Mouse (Mus musculus) heart, adult 2 months (tissue): ENCODE measurements around the gene Lamc1. TPM values are rescaled to one million over a fixed set of nuclear protein-coding genes. Genes with fewer than 3 reads are reported as not detected.

Experiments used
- DNase-seq, 2 experiments: peaks; one replicate each; pipeline ENCODE4 v3.0.0; 2021
- H3K27ac ChIP-seq: fragments of 200-600 bp; 2 replicates; pipeline ENCODE4 v1.8.1; 2022
- H3K27me3 ChIP-seq: fragments of 200-500 bp; 2 replicates; pipeline ENCODE4 v1.6.1; 2012; ENCODE audit warnings: mild to moderate bottlenecking, low read length, inconsistent platforms, mixed read lengths; ENCODE audit not compliant: control insufficient read depth, insufficient read depth
- H3K36me3 ChIP-seq: fragments of 200-500 bp; 2 replicates; pipeline ENCODE4 v1.6.1; 2012; ENCODE audit warnings: low read length, inconsistent platforms; ENCODE audit not compliant: control insufficient read depth, insufficient read depth
- H3K4me1 ChIP-seq: fragments of 200-500 bp; 2 replicates; pipeline ENCODE4 v1.6.1; 2011; ENCODE audit warnings: low read length; ENCODE audit not compliant: control insufficient read depth, insufficient read depth
- H3K4me3 ChIP-seq: fragments of 200-600 bp; 2 replicates; pipeline ENCODE4 v1.8.1; 2022
- H3K79me2 ChIP-seq: fragments of 200-500 bp; replicated peaks from 2 replicates; pipeline ENCODE4 v1.6.1; 2012; ENCODE audit warnings: mild to moderate bottlenecking, inconsistent platforms, low read length, moderate library complexity, mixed read lengths; ENCODE audit not compliant: control insufficient read depth, insufficient read depth
- H3K9ac ChIP-seq: fragments of 200-500 bp; 2 replicates; pipeline ENCODE4 v1.6.1; 2012; ENCODE audit warnings: low read depth, mild to moderate bottlenecking, control low read depth, inconsistent platforms, low read length, mixed read lengths
- CTCF ChIP-seq: fragments of 200-600 bp; IDR thresholded peaks from 2 replicates; pipeline ENCODE4 v1.8.1; 2022; ENCODE audit warnings: antibody characterized with exemption, mild to moderate bottlenecking, moderate library complexity
- EP300 ChIP-seq: fragments of 200-500 bp; IDR thresholded peaks from 2 replicates; pipeline ENCODE4 v1.6.1; 2011; ENCODE audit warnings: low read depth, low read length, control low read depth; ENCODE audit not compliant: insufficient read depth
- POLR2A ChIP-seq: fragments of 200-500 bp; IDR thresholded peaks from 2 replicates; pipeline ENCODE4 v1.6.1; 2011; ENCODE audit warnings: mild to moderate bottlenecking, low read depth, low read length, control low read depth; ENCODE audit not compliant: insufficient read depth
- WGBS: fragments of 180-500 bp; shearing (Covaris S2); methylation state at CpG from one replicate; pipeline ENCODE4 v1.1.7; 2018; 5-methylcytosine and 5-hydroxymethylcytosine counted together
- intact Hi-C: fragments of 180-260 bp; cut with DNase I; formaldehyde crosslinking; loops from one replicate; pipeline ENCODE4 v1.15.1; 2025
- polyA plus RNA-seq: library from polyadenylated mRNA; depleted of rRNA; stranded (reverse); fragments of >200 nt; gene quantifications from 2 replicates; pipeline ENCODE4 v1.2.3, GENCODE M21; 2012
- total RNA-seq, 2 experiments: library from RNA; stranded (reverse); gene quantifications; 2 replicates each; pipeline ENCODE4 v1.2.3; 2021

Lamc1 gene
- total and polyA plus RNA-seq, 3 experiments, result 103 to 116 (median 111) TPM

DNA sequence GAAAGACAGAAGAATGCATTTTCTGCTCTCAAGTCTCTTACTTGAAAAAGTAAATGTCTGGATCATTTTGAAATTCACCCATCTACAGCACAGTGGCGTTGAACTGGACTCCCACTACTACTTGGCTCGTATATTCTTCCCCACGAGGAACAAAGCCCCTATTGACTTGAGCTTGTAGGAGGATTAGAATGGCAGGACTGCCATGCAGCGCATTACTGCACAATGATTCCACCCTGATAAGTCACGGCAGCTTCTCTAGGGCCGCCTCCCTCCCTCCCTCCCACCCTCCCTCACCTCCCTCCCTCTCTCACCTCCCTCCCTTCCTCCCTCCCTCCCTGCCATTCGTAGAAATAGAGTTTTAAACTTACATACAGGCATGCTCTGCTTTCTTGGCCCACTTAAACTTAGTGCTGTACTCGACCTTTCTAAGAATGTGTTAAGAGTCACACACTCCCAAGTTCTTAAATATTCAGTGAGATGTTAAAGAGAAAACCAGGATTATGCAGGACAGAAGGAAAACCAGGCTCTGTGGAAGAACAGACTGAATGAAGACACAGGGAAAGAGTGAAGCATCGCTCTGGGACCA lies 54.5 kb downstream of the Lamc1 start:
- no peak overlapping the region for H3K9ac ChIP-seq
- intact Hi-C loops, result no loop called here
- H3K36me3 ChIP-seq, result peaks cover 34% of the 10 kb centered on the region
- H3K79me2 ChIP-seq, result peaks cover 19% of the 10 kb centered on the region
- H3K27me3 ChIP-seq, result no peaks in the 10 kb centered on the region
- no peak for DNase-seq
- no peak for TF ChIP-seq EP300
- TF ChIP-seq POLR2A, result no peak
- WGBS, result 48% methylated on average over 9 of the region's 9 CpGs
- no peak overlapping the region; the same call in 1 of the 2 replicates for H3K27ac ChIP-seq
- no peak overlapping the region for H3K4me3 ChIP-seq
- H3K4me1 ChIP-seq, result peaks cover 31% of the 10 kb centered on the region

DNA sequence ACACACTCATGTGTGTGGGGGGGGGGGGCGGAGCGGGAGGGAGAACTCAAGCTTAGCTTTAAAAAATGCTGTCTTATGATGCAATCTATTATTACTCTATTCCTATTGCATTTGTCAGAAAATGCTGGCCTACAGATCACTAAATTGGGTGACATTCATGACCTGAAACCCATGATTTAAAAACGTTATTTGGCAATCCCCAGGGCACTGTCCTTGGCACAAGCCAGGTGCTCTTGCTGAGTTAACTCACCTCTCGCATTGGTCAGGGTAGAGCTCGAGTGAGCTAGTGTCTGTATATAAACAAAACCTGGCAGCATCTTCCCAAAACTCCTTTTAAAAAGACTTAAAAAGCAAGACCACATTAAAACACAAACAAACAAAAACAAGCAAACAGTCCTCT lies 57.1 kb downstream of the Lamc1 start:
- TF ChIP-seq CTCF (no peak), POLR2A (no peak), EP300 (no peak)
- H3K4me3 ChIP-seq, result no peak overlapping the region
- 66% methylated on average over 5 of the region's 5 CpGs for WGBS
- intact Hi-C loops, result no loop called here
- H3K36me3 ChIP-seq, result peaks cover 21% of the 10 kb centered on the region
- no peak for DNase-seq
- no peak overlapping the region for H3K9ac ChIP-seq
- peaks cover 23% of the 10 kb centered on the region for H3K4me1 ChIP-seq
- no peaks in the 10 kb centered on the region for H3K27me3 ChIP-seq
- H3K27ac ChIP-seq, result no peak overlapping the region
- H3K79me2 ChIP-seq, result peaks cover 24% of the 10 kb centered on the region

DNA sequence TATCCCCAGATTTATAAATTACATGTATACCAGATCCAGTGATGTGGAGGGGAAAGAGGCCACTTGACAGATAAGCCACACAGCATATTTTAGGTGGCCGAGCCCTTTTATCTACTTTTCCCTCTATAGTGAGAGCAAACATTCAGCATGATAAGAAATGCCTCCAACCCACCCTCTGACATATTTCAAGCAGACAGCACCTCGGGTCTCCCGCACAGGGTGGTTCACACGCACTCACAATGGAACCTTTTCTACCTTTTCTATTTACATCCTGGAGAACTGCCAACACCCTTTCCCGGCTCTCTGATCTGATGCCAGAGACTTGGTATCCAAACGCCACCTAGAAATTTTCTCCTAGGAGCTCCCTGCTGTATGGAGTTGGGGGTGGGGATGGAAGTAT lies 58.0 kb downstream of the Lamc1 start:
- H3K4me1 ChIP-seq, result peaks cover 20% of the 10 kb centered on the region
- H3K4me3 ChIP-seq, result no peak overlapping the region
- WGBS, result 16% methylated on average over 6 of the region's 6 CpGs
- H3K36me3 ChIP-seq, result peaks cover 19% of the 10 kb centered on the region
- no peak for TF ChIP-seq POLR2A
- TF ChIP-seq CTCF, result no peak
- TF ChIP-seq EP300, result no peak
- H3K9ac ChIP-seq, result no peak overlapping the region
- intact Hi-C loops, result no loop called here
- H3K79me2 ChIP-seq, result peaks cover 24% of the 10 kb centered on the region
- H3K27ac ChIP-seq, result no peak overlapping the region
- H3K27me3 ChIP-seq, result no peaks in the 10 kb centered on the region
- no peak for DNase-seq

DNA sequence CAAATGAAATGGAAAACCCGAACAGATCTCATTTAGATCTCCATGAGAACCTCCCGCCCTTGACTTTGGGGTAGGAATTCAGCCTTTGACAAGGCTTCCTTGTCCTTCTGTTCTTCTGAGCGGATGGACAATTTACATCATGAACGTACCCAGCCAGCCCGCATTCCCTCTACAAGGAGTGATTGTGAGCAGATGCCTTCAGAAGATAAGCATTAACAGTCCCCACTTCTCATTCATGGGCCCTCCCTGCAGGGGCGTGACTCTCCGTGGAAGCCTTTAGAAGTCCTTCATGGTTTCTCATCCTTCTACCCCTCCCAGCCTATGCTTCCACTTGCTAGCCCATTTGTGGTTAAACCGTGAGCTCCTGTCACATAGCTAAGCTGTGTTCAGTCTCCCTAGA lies 58.9 kb downstream of the Lamc1 start:
- Histone ChIP-seq H3K4me3 (no peak overlapping the region), H3K79me2 (peaks cover 20% of the 10 kb centered on the region), H3K4me1 (peaks cover 19% of the 10 kb centered on the region), H3K36me3 (peaks cover 21% of the 10 kb centered on the region), H3K27ac (peak overlapping the region; percentile 10; the same call in 1 of the 2 replicates), H3K9ac (no peak overlapping the region), H3K27me3 (no peaks in the 10 kb centered on the region)
- DNase-seq, result no peak
- intact Hi-C loops, result no loop called here
- 81% methylated on average over 8 of the region's 8 CpGs for WGBS
- TF ChIP-seq EP300, result no peak

DNA sequence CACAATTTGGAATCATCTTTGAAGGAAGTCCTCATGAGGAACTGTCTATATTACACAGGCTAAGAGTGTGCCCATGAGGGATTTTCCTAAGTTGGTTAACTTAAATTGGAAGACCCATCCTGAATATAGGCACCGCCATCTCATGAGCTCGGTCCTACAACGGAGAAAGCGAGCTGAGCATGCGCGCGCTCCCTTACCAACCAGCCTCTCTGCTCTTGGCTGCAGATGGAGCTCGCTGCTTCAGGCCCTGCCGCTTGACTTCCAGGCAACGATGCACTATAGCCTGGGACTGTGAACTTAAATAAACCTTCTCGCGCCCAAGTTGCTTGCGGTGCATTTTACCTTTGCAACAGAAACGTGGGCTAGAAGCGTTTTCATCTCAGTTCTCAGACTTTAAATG lies 61.8 kb downstream of the Lamc1 start:
- intact Hi-C loops, result no loop called here
- Histone ChIP-seq H3K9ac (no peak overlapping the region), H3K36me3 (peaks cover 20% of the 10 kb centered on the region), H3K4me1 (peaks cover 21% of the 10 kb centered on the region), H3K4me3 (no peak overlapping the region), H3K79me2 (peaks cover 18% of the 10 kb centered on the region), H3K27me3 (no peaks in the 10 kb centered on the region), H3K27ac (no peak overlapping the region)
- no peak for TF ChIP-seq POLR2A
- no peak for TF ChIP-seq CTCF
- TF ChIP-seq EP300, result no peak
- no peak for DNase-seq
- 94% methylated on average over 15 of the region's 15 CpGs for WGBS

DNA sequence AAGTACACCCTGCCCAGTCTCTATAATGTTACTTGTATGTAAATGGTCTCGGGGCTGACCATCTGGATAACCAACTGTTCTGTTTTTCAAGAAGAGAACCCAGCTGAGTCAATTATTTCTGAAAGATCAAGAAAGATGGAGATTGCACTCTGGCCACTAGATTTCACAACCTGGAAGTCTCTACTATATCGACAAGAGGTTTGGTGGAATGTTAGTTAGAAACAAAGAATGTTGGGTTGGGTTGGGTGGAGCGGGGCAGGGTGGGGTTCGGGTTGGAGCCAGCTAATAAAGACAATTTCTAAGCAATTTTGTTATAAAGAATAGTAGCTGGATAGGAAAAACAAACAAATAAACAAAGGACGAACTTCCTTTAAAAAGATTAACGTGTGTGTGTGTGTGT lies 62.9 kb downstream of the Lamc1 start:
- 69% methylated on average over 6 of the region's 6 CpGs for WGBS
- H3K27ac ChIP-seq, result no peak overlapping the region
- no peaks in the 10 kb centered on the region for H3K27me3 ChIP-seq
- H3K4me1 ChIP-seq, result peaks cover 24% of the 10 kb centered on the region
- TF ChIP-seq EP300 (no peak), POLR2A (no peak), CTCF (no peak)
- intact Hi-C loops, result loop anchor here (5.0 kb wide), 1 partner anchor 48 kb away; no protein-coding TSS in a partner anchor
- DNase-seq, result no peak
- no peak overlapping the region for H3K4me3 ChIP-seq
- no peak overlapping the region for H3K9ac ChIP-seq
- peaks cover 15% of the 10 kb centered on the region for H3K36me3 ChIP-seq
- H3K79me2 ChIP-seq, result peaks cover 19% of the 10 kb centered on the region
